Mouse (Mus musculus): ENCODE measurements at regions not wholly inside any gene's neighbourhood (a gene's known extent, or its start where the extent isn't known, plus 50 kb on each side); places are given as distances from the start of the nearest gene placed in this dataset.
A peak's percentile ranks its signal among the peaks of the same experiment; 100 is the strongest.

GRCm38 (mm10) chr1:151066379-151067128 is 73.3 kb upstream of the Hmcn1 start:
- no peaks in the 10 kb centered on the region for H3K4me1 ChIP-seq (replicated peaks; ENCODE audit: control insufficient read depth, insufficient read depth, low read length)
- no peak for ATAC-seq (replicated peaks; ENCODE audit: low FRiP score)
- H3K9me3 ChIP-seq (ENCODE audit: control insufficient read depth, low read length) = no peaks in the 10 kb centered on the region; the same call in 1 of the 2 replicates
- no peak overlapping the region for H3K4me2 ChIP-seq (ENCODE audit: low read depth, low read length, severe bottlenecking)
- no peak overlapping the region for H3K9ac ChIP-seq (ENCODE audit: low read length)
- H3K36me3 ChIP-seq (ENCODE audit: control insufficient read depth, insufficient read depth, low read length) = no peaks in the 10 kb centered on the region
- 75% methylated on average over 15 of the region's 15 CpGs for WGBS
- H3K27me3 ChIP-seq (ENCODE audit: control insufficient read depth, insufficient read depth, low read length) = no peaks in the 10 kb centered on the region
- H3K27ac ChIP-seq (ENCODE audit: low read depth, low read length) = no peak overlapping the region
- peak; percentile 16 for DNase-seq (ENCODE audit: low spot score)
- no peak overlapping the region for H3K4me3 ChIP-seq (ENCODE audit: low read depth, low read length)

- Histone ChIP-seq H3K9ac (ENCODE audit: low read length) (no peak overlapping the region), H3K36me3 (ENCODE audit: control insufficient read depth, insufficient read depth, low read length) (no peaks in the 10 kb centered on the region), H3K27ac (ENCODE audit: low read depth, low read length) (no peak overlapping the region), H3K9me3 (ENCODE audit: control insufficient read depth, low read length) (no peaks in the 10 kb centered on the region), H3K4me2 (ENCODE audit: low read depth, low read length, severe bottlenecking) (no peak overlapping the region), H3K27me3 (ENCODE audit: control insufficient read depth, insufficient read depth, low read length) (no peaks in the 10 kb centered on the region), H3K4me3 (ENCODE audit: low read depth, low read length) (no peak overlapping the region), H3K4me1 (replicated peaks; ENCODE audit: control insufficient read depth, insufficient read depth, low read length) (no peaks in the 10 kb centered on the region)
- no peak for DNase-seq (ENCODE audit: low spot score)
- ATAC-seq (replicated peaks; ENCODE audit: low FRiP score) = no peak
- 90% methylated on average over 16 of the region's 16 CpGs for whole genome bisulfite sequencing
Observed at GRCm38 (mm10) chr1:151074508-151075314, 81.5 kb upstream of the Hmcn1 start.

GRCm38 (mm10) chr1:151075541-151075940 is 82.3 kb upstream of the Hmcn1 start:
- Histone ChIP-seq H3K9ac (ENCODE audit: low read length) (no peak overlapping the region), H3K9me3 (ENCODE audit: control insufficient read depth, low read length) (no peaks in the 10 kb centered on the region), H3K27me3 (ENCODE audit: control insufficient read depth, insufficient read depth, low read length) (no peaks in the 10 kb centered on the region), H3K27ac (ENCODE audit: low read depth, low read length) (no peak overlapping the region), H3K4me2 (ENCODE audit: low read depth, low read length, severe bottlenecking) (no peak overlapping the region), H3K36me3 (ENCODE audit: control insufficient read depth, insufficient read depth, low read length) (no peaks in the 10 kb centered on the region), H3K4me1 (replicated peaks; ENCODE audit: control insufficient read depth, insufficient read depth, low read length) (no peaks in the 10 kb centered on the region), H3K4me3 (ENCODE audit: low read depth, low read length) (no peak overlapping the region)
- 88% methylated on average over 6 of the region's 6 CpGs for WGBS
- ATAC-seq (replicated peaks; ENCODE audit: low FRiP score) (no peak), DNase-seq (ENCODE audit: low spot score) (no peak)

- 37% methylated on average over 16 of the region's 16 CpGs for WGBS
- peak; percentile 80 for ATAC-seq (replicated peaks; ENCODE audit: low FRiP score)
- H3K9me3 ChIP-seq (ENCODE audit: control insufficient read depth, low read length) = no peaks in the 10 kb centered on the region
Observed at GRCm38 (mm10) chr1:151078909-151079522, 85.8 kb upstream of the Hmcn1 start.

GRCm38 (mm10) chr1:151079614-151080360 is 86.6 kb upstream of the Hmcn1 start:
- no peak overlapping the region for H3K4me3 ChIP-seq (ENCODE audit: low read depth, low read length)
- H3K27ac ChIP-seq (ENCODE audit: low read depth, low read length) = peak overlapping the region; percentile 51
- H3K9me3 ChIP-seq (ENCODE audit: control insufficient read depth, low read length) = no peaks in the 10 kb centered on the region
- H3K4me2 ChIP-seq (ENCODE audit: low read depth, low read length, severe bottlenecking) = no peak overlapping the region
- WGBS = 85% methylated on average over 15 of the region's 15 CpGs
- no peak for DNase-seq (ENCODE audit: low spot score)
- no peaks in the 10 kb centered on the region for H3K27me3 ChIP-seq (ENCODE audit: control insufficient read depth, insufficient read depth, low read length)
- no peak overlapping the region for H3K9ac ChIP-seq (ENCODE audit: low read length)
- H3K4me1 ChIP-seq (replicated peaks; ENCODE audit: control insufficient read depth, insufficient read depth, low read length) = no peaks in the 10 kb centered on the region
- H3K36me3 ChIP-seq (ENCODE audit: control insufficient read depth, insufficient read depth, low read length) = no peaks in the 10 kb centered on the region
- 0 out of 2 replicates have a peak, but pooled peaks have one; percentile 16 for ATAC-seq (replicated peaks; ENCODE audit: low FRiP score)

More at GRCm38 (mm10) chr1:151078909-151079522, 85.8 kb upstream of the Hmcn1 start:
- Histone ChIP-seq H3K4me2 (ENCODE audit: low read depth, low read length, severe bottlenecking) (no peak overlapping the region), H3K4me3 (ENCODE audit: low read depth, low read length) (no peak overlapping the region), H3K36me3 (ENCODE audit: control insufficient read depth, insufficient read depth, low read length) (no peaks in the 10 kb centered on the region), H3K27me3 (ENCODE audit: control insufficient read depth, insufficient read depth, low read length) (no peaks in the 10 kb centered on the region), H3K4me1 (replicated peaks; ENCODE audit: control insufficient read depth, insufficient read depth, low read length) (no peaks in the 10 kb centered on the region), H3K9ac (ENCODE audit: low read length) (no peak overlapping the region), H3K27ac (ENCODE audit: low read depth, low read length) (no peak overlapping the region)
- peak; percentile 88 for DNase-seq (ENCODE audit: low spot score)

- H3K36me3 ChIP-seq (ENCODE audit: control insufficient read depth, insufficient read depth, low read length) = no peaks in the 10 kb centered on the region
- H3K9me3 ChIP-seq (ENCODE audit: control insufficient read depth, low read length) = no peaks in the 10 kb centered on the region
- no peak overlapping the region for H3K9ac ChIP-seq (ENCODE audit: low read length)
- H3K4me2 ChIP-seq (ENCODE audit: low read depth, low read length, severe bottlenecking) = no peak overlapping the region
- no peak overlapping the region for H3K4me3 ChIP-seq (ENCODE audit: low read depth, low read length)
- no peak overlapping the region for H3K27ac ChIP-seq (ENCODE audit: low read depth, low read length)
- 80% methylated on average over 9 of the region's 9 CpGs for WGBS
- DNase-seq (ENCODE audit: low spot score) (no peak), ATAC-seq (replicated peaks; ENCODE audit: low FRiP score) (no peak)
- H3K27me3 ChIP-seq (ENCODE audit: control insufficient read depth, insufficient read depth, low read length) = no peaks in the 10 kb centered on the region
- H3K4me1 ChIP-seq (replicated peaks; ENCODE audit: control insufficient read depth, insufficient read depth, low read length) = no peaks in the 10 kb centered on the region
Observed at GRCm38 (mm10) chr1:151080510-151080980, 87.3 kb upstream of the Hmcn1 start.

- H3K9ac ChIP-seq (ENCODE audit: low read length) = no peak overlapping the region
- H3K27me3 ChIP-seq (ENCODE audit: control insufficient read depth, insufficient read depth, low read length) = no peaks in the 10 kb centered on the region
- H3K36me3 ChIP-seq (ENCODE audit: control insufficient read depth, insufficient read depth, low read length) = no peaks in the 10 kb centered on the region
- 0 out of 2 replicates have a peak, but pooled peaks cover 2% of the 10 kb centered on the region for H3K4me1 ChIP-seq (replicated peaks; ENCODE audit: control insufficient read depth, insufficient read depth, low read length)
- WGBS = 91% methylated on average over 5 of the region's 5 CpGs
- ATAC-seq (replicated peaks; ENCODE audit: low FRiP score) (no peak), DNase-seq (ENCODE audit: low spot score) (no peak)
- H3K4me3 ChIP-seq (ENCODE audit: low read depth, low read length) = no peak overlapping the region
- no peak overlapping the region for H3K27ac ChIP-seq (ENCODE audit: low read depth, low read length)
- no peaks in the 10 kb centered on the region for H3K9me3 ChIP-seq (ENCODE audit: control insufficient read depth, low read length)
- H3K4me2 ChIP-seq (ENCODE audit: low read depth, low read length, severe bottlenecking) = no peak overlapping the region
Observed at GRCm38 (mm10) chr1:151082510-151083033, 89.3 kb upstream of the Hmcn1 start.

- Histone ChIP-seq H3K4me1 (replicated peaks; ENCODE audit: control insufficient read depth, insufficient read depth, low read length) (0 out of 2 replicates have a peak, but pooled peaks cover 2% of the 10 kb centered on the region), H3K36me3 (ENCODE audit: control insufficient read depth, insufficient read depth, low read length) (no peaks in the 10 kb centered on the region), H3K27ac (ENCODE audit: low read depth, low read length) (no peak overlapping the region), H3K4me3 (ENCODE audit: low read depth, low read length) (no peak overlapping the region), H3K9me3 (ENCODE audit: control insufficient read depth, low read length) (no peaks in the 10 kb centered on the region), H3K4me2 (ENCODE audit: low read depth, low read length, severe bottlenecking) (no peak overlapping the region), H3K27me3 (ENCODE audit: control insufficient read depth, insufficient read depth, low read length) (no peaks in the 10 kb centered on the region), H3K9ac (ENCODE audit: low read length) (no peak overlapping the region)
- no peak for DNase-seq (ENCODE audit: low spot score)
- ATAC-seq (replicated peaks; ENCODE audit: low FRiP score) = no peak
- 79% methylated on average over 2 of the region's 2 CpGs for WGBS
Observed at GRCm38 (mm10) chr1:151083806-151084205, 90.6 kb upstream of the Hmcn1 start.
